Mouse (Mus musculus) lung, postnatal 0 days (tissue): Measurements from ENCODE around the gene S100a4. TPM values are rescaled to one million over a fixed set of nuclear protein-coding genes. Genes with fewer than 3 reads are reported as not detected.

Experiments
- ATAC-seq: fragments of 200-750 bp; cut with Nextera tagmentation; 2 replicates; pipeline ENCODE4 v1.8.0; 2017; ENCODE audit warnings: moderate library complexity
- DNase-seq: peaks from one replicate; pipeline ENCODE4 v3.0.0-alpha.2; 2016; ENCODE audit warnings: low spot score
- H3K27ac ChIP-seq: fragments of 300-500 bp; sonication (generic); 2 replicates; pipeline ENCODE4 v1.5.1; 2014; ENCODE audit warnings: antibody characterized with exemption, mild to moderate bottlenecking, low read length, mixed read lengths
- H3K27me3 ChIP-seq: fragments of 300-500 bp; sonication (generic); replicated peaks from 2 replicates; pipeline ENCODE4 v1.6.1; 2014; ENCODE audit warnings: low read length, mixed read lengths; ENCODE audit not compliant: insufficient read depth
- H3K36me3 ChIP-seq: fragments of 300-500 bp; sonication (generic); 2 replicates; pipeline ENCODE4 v1.6.1; 2014; ENCODE audit warnings: low read length, mixed read lengths; ENCODE audit not compliant: insufficient read depth
- H3K4me1 ChIP-seq: fragments of 300-500 bp; sonication (generic); 2 replicates; pipeline ENCODE4 v1.6.1; 2014; ENCODE audit warnings: antibody characterized with exemption, low read depth, low read length, mixed read lengths; ENCODE audit not compliant: insufficient read depth
- H3K4me2 ChIP-seq: fragments of 300-500 bp; sonication (generic); replicated peaks from 2 replicates; pipeline ENCODE4 v1.6.1; 2014; ENCODE audit warnings: low read depth, mild to moderate bottlenecking, low read length, moderate library complexity, mixed read lengths
- H3K4me3 ChIP-seq: fragments of 300-500 bp; sonication (generic); 2 replicates; pipeline ENCODE4 v1.5.1; 2014; ENCODE audit warnings: low read depth, low read length
- H3K9ac ChIP-seq: fragments of 300-500 bp; sonication (generic); replicated peaks from 2 replicates; pipeline ENCODE4 v1.6.1; 2014; ENCODE audit warnings: low read depth, mild to moderate bottlenecking
- H3K9me3 ChIP-seq: fragments of 300-500 bp; sonication (generic); 2 replicates; pipeline ENCODE4 v1.6.1; 2016; ENCODE audit warnings: low read length, mixed read lengths
- CTCF ChIP-seq: IDR thresholded peaks from 2 replicates; pipeline ENCODE4 v1.5.1; 2016; ENCODE audit warnings: antibody characterized with exemption, mild to moderate bottlenecking
- EP300 ChIP-seq: IDR thresholded peaks from 2 replicates; pipeline ENCODE4 v1.6.1; 2016; ENCODE audit warnings: antibody characterized with exemption, mild to moderate bottlenecking, control low read depth
- WGBS: fragments of 180-500 bp; shearing (Covaris S2); extraction: QIAGEN DNeasy Blood & Tissue Kit; methylation state at CpG from one replicate; pipeline ENCODE4 v1.1.7; 2014; 5-methylcytosine and 5-hydroxymethylcytosine counted together
- polyA plus RNA-seq: library from polyadenylated mRNA; unstranded; fragments of >200 nt; fragmentation: Nextera tagmentation; extraction: Ambion mirVana; gene quantifications from 2 replicates; pipeline ENCODE4 v1.2.1, GENCODE M21; 2015

S100a4 gene
- polyA plus RNA-seq, 1 experiment from 2014 or later = 24.3 TPM

GRCm38 (mm10) chr3:90613461-90614147, 10.0 kb downstream of the S100a4 start:
- H3K9me3 ChIP-seq = no peaks in the 10 kb centered on the region
- 46% methylated on average over 7 of the region's 7 CpGs for WGBS
- no peaks in the 10 kb centered on the region for H3K36me3 ChIP-seq
- ATAC-seq (no peak), DNase-seq (no peak)
- H3K4me2 ChIP-seq = peak overlapping the region; percentile 65
- H3K4me3 ChIP-seq = peak overlapping the region; percentile 39
- H3K9ac ChIP-seq = peak overlapping the region; percentile 54; the same call in 1 of the 2 replicates
- peaks cover 17% of the 10 kb centered on the region for H3K4me1 ChIP-seq
- peak overlapping the region; percentile 76 for H3K27ac ChIP-seq
- TF ChIP-seq EP300 = no peak
- no peak for TF ChIP-seq CTCF
- no peaks in the 10 kb centered on the region for H3K27me3 ChIP-seq

GRCm38 (mm10) chr3:90614148-90614530, 10.6 kb downstream of the S100a4 start:
- peaks cover 17% of the 10 kb centered on the region for H3K4me1 ChIP-seq
- H3K36me3 ChIP-seq = no peaks in the 10 kb centered on the region
- peak overlapping the region; percentile 76 for H3K27ac ChIP-seq
- H3K9ac ChIP-seq = 0 out of 2 replicates have a peak overlapping the region, but pooled peaks have one; percentile 54
- no peak for ATAC-seq
- H3K27me3 ChIP-seq = no peaks in the 10 kb centered on the region
- 69% methylated on average over 6 of the region's 6 CpGs for WGBS
- H3K9me3 ChIP-seq = no peaks in the 10 kb centered on the region
- DNase-seq = no peak
- no peak for TF ChIP-seq CTCF
- no peak for TF ChIP-seq EP300
- peak overlapping the region; percentile 39; the same call in 1 of the 2 replicates for H3K4me3 ChIP-seq
- peak overlapping the region; percentile 65 for H3K4me2 ChIP-seq

GRCm38 (mm10) chr3:90614611-90615251, 11.2 kb downstream of the S100a4 start:
- peak overlapping the region; percentile 39 for H3K4me3 ChIP-seq
- H3K4me1 ChIP-seq = peaks cover 17% of the 10 kb centered on the region
- TF ChIP-seq CTCF (0 out of 2 replicates have a peak, but pooled peaks have one; percentile 2), EP300 (no peak)
- 50% methylated on average over 11 of the region's 11 CpGs for WGBS
- H3K9ac ChIP-seq = no peak overlapping the region
- H3K36me3 ChIP-seq = no peaks in the 10 kb centered on the region
- no peaks in the 10 kb centered on the region for H3K27me3 ChIP-seq
- H3K9me3 ChIP-seq = no peaks in the 10 kb centered on the region
- H3K4me2 ChIP-seq = peak overlapping the region; percentile 65
- DNase-seq (peak; percentile 70), ATAC-seq (peak; percentile 45)
- peak overlapping the region; percentile 76 for H3K27ac ChIP-seq

- peak; percentile 71; the same call in 1 of the 2 replicates for TF ChIP-seq EP300
- peak; percentile 91 for TF ChIP-seq CTCF
- WGBS = 2% methylated on average over 7 of the region's 7 CpGs
- ATAC-seq (peak; percentile 81), DNase-seq (peak; percentile 92)
- no peaks in the 10 kb centered on the region for H3K36me3 ChIP-seq
- H3K9ac ChIP-seq = no peak overlapping the region
- no peaks in the 10 kb centered on the region for H3K27me3 ChIP-seq
- no peaks in the 10 kb centered on the region for H3K9me3 ChIP-seq
- no peak overlapping the region for H3K4me3 ChIP-seq
- H3K4me1 ChIP-seq = peaks cover 17% of the 10 kb centered on the region
- H3K4me2 ChIP-seq = peak overlapping the region; percentile 65
- peak overlapping the region; percentile 76 for H3K27ac ChIP-seq
Measured at GRCm38 (mm10) chr3:90615415-90615814, 11.8 kb downstream of the S100a4 start.

- Histone ChIP-seq H3K4me1 (peaks cover 17% of the 10 kb centered on the region), H3K36me3 (no peaks in the 10 kb centered on the region), H3K9ac (no peak overlapping the region), H3K4me2 (peak overlapping the region; percentile 65; the same call in 1 of the 2 replicates), H3K9me3 (no peaks in the 10 kb centered on the region), H3K27ac (no peak overlapping the region), H3K27me3 (no peaks in the 10 kb centered on the region), H3K4me3 (no peak overlapping the region)
- DNase-seq = no peak
- 46% methylated on average over 1 of the region's 1 CpGs for WGBS
- TF ChIP-seq EP300 (no peak), CTCF (no peak)
- no peak for ATAC-seq
Measured at GRCm38 (mm10) chr3:90615911-90616310, 12.3 kb downstream of the S100a4 start.

- no peak overlapping the region for H3K4me2 ChIP-seq
- H3K36me3 ChIP-seq = no peaks in the 10 kb centered on the region
- peaks cover 16% of the 10 kb centered on the region for H3K4me1 ChIP-seq
- 7% methylated on average over 1 of the region's 1 CpGs for WGBS
- no peak overlapping the region for H3K9ac ChIP-seq
- ATAC-seq (no peak), DNase-seq (peak; percentile 40)
- H3K4me3 ChIP-seq = no peak overlapping the region
- TF ChIP-seq EP300 (no peak), CTCF (peak; percentile 48)
- H3K9me3 ChIP-seq = no peaks in the 10 kb centered on the region
- no peaks in the 10 kb centered on the region for H3K27me3 ChIP-seq
- no peak overlapping the region for H3K27ac ChIP-seq
Measured at GRCm38 (mm10) chr3:90617586-90617985, 14.0 kb downstream of the S100a4 start.
